Mouse (Mus musculus): ENCODE measurements at regions not wholly inside any gene's neighbourhood (a gene's known extent, or its start where the extent isn't known, plus 50 kb on each side); places are given as distances from the start of the nearest gene placed in this dataset.

DNA sequence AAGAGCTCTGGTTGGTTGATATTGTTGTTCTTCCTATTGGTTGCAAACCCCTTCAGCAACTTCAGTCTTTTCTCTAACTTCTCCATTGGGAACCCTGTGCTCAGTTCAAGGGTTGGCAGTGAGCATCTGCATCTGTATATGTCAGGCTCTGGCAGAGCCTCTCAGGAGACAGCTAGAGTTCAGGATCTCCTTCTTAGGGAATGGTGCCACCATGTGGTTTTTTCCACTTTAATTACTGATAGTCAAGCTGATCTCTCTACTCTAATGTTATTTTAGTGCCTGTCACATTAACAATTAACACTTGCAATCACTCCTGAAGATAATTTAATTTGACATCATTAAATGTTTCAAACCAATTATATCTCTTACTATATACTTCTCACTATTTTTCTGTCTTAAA is 550.4 kb downstream of the Gm597 start:
- H3K27ac ChIP-seq (replicated peaks): no peak overlapping the region
- DNase-seq (ENCODE audit: low spot score): no peak
- H3K36me3 ChIP-seq (replicated peaks): no peaks in the 10 kb centered on the region
- H3K9me3 ChIP-seq: no peaks in the 10 kb centered on the region
- H3K4me1 ChIP-seq: no peaks in the 10 kb centered on the region
- no peaks in the 10 kb centered on the region for H3K27me3 ChIP-seq (replicated peaks; ENCODE audit: low read depth, poor library complexity, severe bottlenecking)
- no peak overlapping the region for H3K4me3 ChIP-seq

DNA sequence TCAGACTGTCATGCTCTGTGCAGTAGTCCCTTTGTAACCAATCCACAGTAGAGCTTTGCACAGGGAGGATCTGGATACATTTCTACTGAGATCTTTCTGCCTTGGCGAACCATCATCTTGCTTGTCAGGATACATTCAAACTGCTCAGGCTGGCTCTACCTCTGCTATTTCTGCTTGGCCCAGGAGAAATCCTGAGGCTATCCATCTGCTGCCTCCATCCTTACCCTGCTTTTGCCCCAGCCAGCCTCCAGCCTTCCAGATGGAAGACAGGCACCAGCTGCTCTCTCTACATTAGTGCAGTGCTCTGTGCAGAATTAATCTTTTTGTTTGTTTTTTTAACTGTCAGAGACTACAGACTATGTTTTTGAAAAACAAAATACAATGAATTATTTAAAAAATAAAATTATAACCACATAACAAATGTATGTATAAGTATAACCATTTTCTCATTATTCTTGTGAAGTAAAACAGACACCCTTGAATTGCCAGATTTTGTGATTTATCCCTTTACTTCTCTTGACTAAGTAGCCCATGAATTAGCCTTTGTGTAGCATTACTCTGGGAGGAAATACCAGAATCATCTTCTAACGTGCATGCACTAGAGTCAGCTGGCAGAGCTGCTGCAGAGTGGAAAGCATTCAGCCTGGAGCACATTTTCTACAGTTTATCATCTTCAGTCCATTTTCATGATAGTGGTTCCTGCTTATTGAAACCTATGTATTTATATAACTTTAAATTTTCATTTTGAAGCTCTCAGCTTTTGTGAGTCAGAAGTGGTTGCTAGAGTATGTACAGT is 565.6 kb downstream of the Gm597 start:
- Histone ChIP-seq H3K4me1 (no peaks in the 10 kb centered on the region), H3K36me3 (replicated peaks) (no peaks in the 10 kb centered on the region), H3K27me3 (replicated peaks; ENCODE audit: low read depth, poor library complexity, severe bottlenecking) (no peaks in the 10 kb centered on the region), H3K9me3 (no peaks in the 10 kb centered on the region), H3K4me3 (no peak overlapping the region), H3K27ac (replicated peaks) (no peak overlapping the region)
- 52% methylated on average over 2 of the region's 2 CpGs for WGBS
- peak; percentile 10 for DNase-seq (ENCODE audit: low spot score)

All from embryonic facial prominence, embryonic 10.5 days (tissue).